Mouse (Mus musculus) thymus, adult 18-20 months (tissue): ENCODE results near the gene Il4ra.

Experiments
- DNase-seq, 2 experiments: peaks; one replicate each; pipeline ENCODE4 v3.0.0; 2022; ENCODE audit warnings: mixed read lengths in 2 of 2

Il4ra gene

GRCm38 (mm10) chr7:125573849-125574248 is 21.9 kb downstream of the Il4ra start:
- no peak for DNase-seq

DNA sequence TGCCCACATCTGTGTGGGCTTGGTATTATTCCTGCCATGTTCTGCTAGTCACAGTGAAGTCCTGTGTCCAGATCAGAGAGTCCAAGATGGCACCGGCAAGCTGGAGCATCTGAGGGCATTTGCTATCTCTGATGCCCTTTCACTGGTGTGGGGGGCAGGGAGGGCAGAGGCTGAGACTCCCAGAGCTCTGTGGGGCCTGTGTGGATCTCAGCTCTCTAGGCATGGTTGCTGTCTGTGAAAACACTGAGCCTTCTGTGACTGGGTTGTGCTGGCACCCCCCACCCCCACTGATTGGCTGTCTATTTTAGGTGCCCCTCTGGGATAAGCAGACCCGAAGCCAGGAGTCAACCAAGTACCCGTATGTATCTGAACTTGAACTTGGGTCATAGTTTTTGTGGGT is 22.9 kb downstream of the Il4ra start:
- DNase-seq = no peak

DNA sequence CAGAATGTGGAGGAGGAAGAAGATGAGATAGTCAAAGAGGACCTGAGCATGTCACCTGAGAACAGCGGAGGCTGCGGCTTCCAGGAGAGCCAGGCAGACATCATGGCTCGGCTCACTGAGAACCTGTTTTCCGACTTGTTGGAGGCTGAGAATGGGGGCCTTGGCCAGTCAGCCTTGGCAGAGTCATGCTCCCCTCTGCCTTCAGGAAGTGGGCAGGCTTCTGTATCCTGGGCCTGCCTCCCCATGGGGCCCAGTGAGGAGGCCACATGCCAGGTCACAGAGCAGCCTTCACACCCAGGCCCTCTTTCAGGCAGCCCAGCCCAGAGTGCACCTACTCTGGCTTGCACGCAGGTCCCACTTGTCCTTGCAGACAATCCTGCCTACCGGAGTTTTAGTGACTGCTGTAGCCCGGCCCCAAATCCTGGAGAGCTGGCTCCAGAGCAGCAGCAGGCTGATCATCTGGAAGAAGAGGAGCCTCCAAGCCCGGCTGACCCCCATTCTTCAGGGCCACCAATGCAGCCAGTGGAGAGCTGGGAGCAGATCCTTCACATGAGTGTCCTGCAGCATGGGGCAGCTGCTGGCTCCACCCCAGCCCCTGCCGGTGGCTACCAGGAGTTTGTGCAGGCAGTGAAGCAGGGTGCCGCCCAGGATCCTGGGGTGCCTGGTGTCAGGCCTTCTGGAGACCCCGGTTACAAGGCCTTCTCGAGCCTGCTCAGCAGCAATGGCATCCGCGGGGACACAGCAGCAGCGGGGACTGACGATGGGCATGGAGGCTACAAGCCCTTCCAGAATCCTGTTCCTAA is 24.0 kb downstream of the Il4ra start:
- DNase-seq = no peak

- DNase-seq = no peak
Observed at GRCm38 (mm10) chr7:125576982-125577381, 25.1 kb downstream of the Il4ra start.

DNA sequence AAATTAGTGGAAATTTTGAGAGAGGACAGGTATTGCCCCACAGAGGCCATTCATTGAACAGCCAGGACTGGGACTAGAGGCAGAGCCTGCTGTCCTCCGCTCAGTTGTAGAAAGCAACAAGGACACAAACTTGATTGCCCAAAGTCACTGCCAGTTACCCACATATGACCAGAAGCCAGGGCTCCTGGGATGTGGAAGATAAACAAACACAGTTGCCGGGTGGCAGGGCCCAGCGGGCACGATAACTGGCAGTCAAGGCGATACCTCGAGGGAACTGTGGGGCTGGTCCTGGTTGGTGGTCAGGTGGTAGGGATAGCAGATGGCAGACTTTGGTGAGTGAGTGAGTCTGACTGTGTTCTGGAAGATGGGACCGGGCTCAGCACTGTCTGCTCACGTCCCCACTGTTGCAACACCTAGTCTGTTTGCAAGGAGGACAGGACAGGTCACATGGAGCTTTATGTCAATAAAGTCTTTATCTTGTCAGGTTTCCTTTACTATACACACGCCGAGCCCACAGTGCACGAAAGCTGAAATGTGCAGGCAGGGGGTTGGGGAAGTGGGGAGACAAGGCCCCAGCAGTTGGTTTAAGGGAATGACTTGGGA is 25.7 kb downstream of the Il4ra start:
- no peak for DNase-seq

DNA sequence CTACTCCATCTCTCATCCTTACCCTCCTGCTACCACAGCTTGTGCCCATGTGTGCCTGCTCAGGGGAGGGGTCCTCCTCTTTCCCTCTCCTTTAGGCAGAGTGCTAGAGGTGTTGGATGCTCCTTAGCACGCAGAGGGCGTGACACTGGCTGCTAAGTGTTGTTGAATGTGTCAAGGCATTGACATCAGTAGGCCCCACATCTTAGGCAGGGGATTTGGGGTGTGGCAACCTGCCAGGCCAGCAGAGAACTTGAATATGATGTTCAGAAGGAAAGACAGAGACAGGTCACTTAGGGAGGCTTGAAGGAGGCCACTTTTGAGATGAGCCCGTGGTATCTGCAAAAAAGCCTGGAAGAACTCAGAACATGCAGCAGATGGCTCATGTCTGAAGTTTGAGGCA is 26.2 kb downstream of the Il4ra start:
- no peak for DNase-seq

- DNase-seq = no peak
Observed at GRCm38 (mm10) chr7:125579545-125580219, 27.8 kb downstream of the Il4ra start.

DNA sequence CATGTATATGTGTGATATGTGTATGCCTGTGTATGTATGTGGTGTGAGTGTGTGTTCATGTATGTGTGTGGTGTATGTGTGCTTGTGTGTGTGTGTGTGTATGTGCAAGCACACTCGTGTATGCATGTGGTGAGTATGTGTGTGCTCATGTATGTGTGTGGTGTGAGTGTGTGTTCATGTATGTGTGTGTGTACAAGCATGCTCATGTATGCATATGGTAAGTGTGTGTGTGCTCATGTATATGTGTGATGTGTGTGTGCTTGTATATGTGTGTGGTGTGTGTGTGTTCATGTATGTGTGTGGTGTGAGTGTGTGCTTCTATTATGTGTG is 28.3 kb downstream of the Il4ra start:
- no peak for DNase-seq

DNA sequence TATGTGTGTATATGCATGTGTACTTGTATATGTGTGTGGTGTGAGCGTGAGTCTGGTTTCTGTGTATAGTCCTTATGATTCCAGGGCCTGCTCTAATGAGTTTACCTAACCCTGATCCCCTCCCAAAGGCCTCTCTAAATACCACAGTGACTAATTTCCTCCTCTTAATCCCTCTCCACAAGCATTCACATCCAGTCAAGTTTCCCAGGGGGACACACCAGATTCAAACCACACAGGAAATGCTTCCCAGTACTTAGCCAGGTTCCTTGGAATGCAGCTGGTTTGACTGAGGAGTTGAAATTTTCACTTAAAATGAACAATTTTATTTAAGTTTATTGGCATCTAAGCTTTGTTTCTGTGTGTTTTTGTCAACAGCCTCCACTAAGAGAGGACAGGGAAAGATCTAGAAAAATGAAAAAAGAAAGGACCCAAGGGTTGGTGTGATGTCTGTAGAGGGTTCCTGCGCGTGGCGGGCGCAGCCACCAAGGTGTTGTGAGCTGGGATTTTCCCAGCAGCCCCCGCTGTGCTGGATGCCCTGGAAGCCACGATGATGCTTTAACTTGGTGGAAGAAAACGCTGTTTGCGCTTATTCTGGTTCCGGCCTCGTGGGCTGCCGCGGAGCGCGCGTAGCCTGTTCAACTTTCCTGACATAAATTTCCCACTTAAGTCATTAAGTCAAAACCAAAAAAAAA is 28.9 kb downstream of the Il4ra start:
- no peak for DNase-seq

GRCm38 (mm10) chr7:125581317-125581672 is 29.4 kb downstream of the Il4ra start:
- peak; percentile 78 to 85 for DNase-seq

DNA sequence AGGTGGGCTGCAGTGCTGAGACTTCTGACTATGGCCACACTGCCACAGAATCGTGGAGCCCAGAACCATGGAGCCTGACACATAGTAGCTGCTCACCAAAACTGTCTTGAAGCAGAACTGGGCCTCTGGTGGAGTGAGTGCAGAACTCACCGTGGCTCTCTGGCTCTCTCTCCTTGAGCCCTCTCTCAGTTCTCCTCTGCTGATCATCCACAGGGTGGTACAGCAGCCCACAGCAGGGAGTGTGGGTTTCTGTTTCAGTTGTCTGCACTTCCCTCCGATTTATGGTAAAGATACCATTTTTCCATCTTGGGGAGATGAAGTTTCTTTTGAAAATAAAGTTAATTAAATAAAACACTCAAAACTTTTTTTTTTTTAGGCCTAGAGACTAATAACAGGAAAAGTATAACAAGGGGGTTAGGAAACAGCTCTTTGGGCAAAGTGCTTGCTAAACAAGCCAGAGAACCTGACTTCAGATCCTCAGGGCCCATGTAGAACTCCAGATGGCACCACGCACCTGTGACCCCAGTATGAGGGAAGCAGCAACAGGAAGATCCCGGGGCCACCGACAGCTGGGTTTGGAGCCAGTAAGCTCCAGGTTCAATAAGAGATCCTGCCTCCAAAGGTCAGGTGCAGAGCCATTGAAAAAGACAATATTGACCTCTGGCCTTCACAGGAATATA is 31.5 kb downstream of the Il4ra start:
- DNase-seq = no peak

GRCm38 (mm10) chr7:125584005-125584369 is 32.1 kb downstream of the Il4ra start:
- peak; percentile 54 to 75 for DNase-seq

DNA sequence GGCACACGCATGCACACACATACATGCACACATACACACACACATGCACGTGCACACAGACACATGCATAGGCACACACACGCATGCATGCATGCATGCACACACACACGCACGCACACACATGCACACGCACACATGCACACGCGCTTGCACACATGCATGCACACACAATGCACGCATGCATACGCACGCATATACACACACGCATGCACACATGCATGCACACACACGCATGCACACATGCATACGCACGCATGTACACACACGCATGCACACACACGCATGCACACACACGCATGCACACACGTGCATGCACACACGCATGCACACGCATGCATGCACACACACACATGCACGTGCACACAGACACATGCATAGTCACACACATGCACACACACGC is 34.4 kb downstream of the Il4ra start:
- DNase-seq = no peak

DNA sequence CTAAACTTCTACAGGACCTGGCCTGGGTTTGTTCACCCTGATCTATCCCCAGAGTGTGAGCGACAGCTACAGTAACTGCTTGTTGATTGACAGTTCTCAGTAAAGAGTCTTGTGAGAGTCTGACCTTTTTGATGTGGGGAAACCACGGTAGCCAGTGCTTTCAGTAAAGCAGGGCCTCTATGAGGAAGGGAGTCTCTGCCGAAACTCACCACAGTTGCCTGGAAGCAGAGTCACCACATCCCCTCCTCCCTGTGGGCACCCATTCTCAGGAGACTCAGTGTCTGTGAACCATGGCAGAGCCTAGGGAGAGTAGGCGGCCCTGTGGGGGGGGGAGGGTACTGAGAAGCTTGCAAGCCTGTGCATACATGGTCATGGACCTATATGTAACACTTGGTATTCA is 36.8 kb downstream of the Il4ra start:
- peak in 1 of 2 experiments; percentile 72 for DNase-seq

DNA sequence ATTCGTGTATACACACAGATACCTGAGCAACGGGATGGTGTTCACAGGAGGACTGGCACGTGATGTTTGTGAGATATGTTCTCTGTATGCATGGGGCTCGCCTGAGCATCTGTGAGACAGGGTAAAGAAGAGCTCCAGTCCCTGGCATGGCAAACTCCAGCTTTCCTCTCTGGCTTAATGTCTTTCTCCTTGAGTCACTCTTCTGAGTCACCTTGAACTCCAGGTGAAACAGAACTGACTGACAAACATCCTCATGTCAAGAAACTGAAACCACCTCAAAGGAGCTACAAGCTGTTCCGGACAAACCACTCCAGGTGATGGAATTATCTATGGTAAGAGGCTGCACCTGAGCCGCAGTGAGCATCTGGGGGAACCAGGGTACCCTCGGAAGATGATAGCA is 38.0 kb downstream of the Il4ra start:
- DNase-seq = no peak

DNA sequence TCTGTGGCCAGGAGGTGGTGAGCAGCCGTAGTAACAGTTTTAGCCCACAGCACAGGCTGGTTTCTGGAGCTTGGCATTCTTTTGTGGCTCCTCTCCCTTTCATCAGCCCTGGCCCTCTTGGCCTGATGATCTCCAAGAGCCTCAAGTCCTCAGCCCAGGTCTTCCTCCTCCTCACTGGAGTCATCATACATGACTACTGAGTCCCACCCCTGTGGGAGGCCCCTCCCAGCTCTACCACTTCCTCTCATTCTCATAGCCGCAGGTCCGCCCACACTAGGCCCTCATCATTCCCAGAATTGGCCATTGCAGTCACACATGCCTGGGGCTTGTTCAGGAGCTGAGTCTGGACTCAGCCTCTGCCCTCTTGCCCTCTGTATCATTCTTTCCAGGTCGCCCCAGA is 41.9 kb downstream of the Il4ra start:
- DNase-seq = peak; percentile 59 to 76

- DNase-seq = no peak
Observed at GRCm38 (mm10) chr7:125596406-125596805, 44.5 kb downstream of the Il4ra start.

GRCm38 (mm10) chr7:125597083-125597482 is 45.2 kb downstream of the Il4ra start:
- DNase-seq = no peak

DNA sequence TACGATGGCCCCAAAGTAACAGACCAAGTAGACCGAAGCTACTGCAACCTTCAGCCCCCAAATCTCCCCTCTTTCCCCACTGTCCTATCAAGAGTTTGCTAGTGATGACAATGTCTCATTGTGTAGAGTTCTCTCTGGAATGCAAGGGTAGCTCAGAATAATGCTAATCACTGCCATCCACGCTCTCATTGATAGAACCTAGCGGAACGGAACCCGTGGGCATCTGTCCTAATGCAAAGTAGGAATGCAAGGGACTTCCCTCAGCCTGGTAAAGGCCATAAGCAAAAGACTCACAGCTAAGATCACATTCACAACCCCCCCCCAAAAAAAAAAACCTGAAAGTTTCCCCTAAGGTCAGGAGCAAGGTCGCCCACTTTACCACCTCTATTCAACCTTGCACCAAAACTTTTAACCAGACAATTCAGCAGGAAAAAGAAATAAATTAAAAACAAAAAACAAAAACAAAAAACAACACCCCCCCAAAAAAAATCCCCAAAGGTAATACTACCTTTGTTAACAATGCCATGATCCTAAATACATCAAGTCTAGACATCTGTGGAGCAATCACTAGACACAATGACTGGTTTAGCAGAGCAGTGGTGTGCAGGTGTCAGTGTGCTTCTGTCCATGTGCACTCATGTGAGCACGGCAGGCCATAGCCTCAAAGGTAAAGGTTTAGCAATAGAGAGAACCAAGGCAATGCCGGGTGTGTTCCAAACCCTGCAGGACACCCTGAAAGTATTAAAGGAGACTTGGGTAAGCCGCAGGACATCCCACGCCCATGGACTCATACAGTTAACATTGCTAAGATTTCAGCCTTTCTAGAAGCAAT is 45.8 kb downstream of the Il4ra start:
- DNase-seq = no peak

DNA sequence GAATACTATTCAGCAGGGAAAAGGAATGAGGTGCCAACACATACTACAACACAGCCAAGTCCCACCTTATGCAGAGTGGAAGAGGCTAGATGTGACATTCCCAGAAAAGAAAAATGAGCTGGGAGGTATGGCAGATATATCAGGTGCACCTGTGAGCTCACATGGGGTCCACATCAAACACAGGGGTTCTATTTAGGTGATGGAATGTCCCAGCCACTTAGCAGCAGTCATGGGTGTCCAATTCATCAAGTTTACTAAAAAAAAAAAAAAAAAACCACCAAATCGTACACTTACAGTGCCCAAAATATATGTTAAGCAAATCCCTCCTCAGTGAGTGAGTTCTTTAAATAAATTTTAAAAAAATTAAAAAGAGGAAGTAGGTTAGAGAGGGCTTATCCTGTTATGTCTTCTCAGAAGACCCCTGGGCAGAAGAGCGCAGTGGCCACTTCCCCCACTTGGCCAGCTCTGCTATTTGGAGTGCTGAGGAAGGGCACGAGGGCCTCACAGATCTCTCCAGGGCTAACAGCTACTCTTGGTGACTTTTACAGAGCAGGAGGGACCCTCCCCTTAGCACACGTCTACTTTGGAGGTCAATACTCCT is 47.6 kb downstream of the Il4ra start:
- DNase-seq = no peak

DNA sequence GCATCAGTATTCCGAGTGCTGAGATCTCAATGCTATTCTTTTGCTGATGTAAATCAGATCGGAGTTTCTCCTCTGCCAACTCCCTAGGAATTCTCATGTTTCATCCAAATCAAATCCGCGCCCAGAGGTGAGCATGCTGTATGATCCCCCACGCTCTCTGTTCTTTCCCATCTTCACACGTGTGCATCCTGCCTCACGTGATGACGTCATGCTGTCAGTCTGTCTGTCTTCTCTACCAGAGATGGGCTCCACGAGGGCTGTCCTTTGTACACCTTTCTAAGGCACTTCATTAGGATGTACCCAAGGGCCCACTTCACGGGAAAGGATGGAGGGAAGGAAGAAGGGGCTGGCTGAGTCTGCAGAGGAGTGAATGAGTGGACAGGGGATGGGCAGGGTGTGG is 48.2 kb downstream of the Il4ra start:
- DNase-seq = no peak
